Mouse (Mus musculus) cerebellum, adult 9-10 months (tissue): ENCODE data around the gene Gm12248.

ENCODE experiments used
- DNase-seq: peaks from one replicate; pipeline ENCODE4 v3.0.0; 2022

Gene Gm12248

DNA sequence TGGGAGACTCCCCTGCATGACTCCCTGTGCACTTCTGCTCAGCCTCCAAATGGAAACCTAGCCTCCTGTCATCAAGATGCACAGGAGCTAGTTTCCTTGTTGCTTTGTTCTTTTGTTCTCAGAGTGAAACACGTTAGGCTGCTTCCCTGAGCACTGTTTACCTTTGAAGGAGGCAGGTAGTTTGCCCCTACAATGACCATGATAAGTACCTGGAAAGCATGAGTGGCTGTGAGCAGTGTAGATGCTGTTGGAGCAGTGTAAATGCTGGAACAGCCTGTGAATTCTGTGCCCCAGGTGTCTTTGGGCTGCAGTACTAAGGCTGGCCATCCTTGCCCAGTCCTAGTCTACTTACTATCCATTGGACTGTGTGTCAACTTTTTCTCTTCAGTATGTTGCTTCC is 66.1 kb downstream of the Gm12248 start:
- DNase-seq, result no peak

DNA sequence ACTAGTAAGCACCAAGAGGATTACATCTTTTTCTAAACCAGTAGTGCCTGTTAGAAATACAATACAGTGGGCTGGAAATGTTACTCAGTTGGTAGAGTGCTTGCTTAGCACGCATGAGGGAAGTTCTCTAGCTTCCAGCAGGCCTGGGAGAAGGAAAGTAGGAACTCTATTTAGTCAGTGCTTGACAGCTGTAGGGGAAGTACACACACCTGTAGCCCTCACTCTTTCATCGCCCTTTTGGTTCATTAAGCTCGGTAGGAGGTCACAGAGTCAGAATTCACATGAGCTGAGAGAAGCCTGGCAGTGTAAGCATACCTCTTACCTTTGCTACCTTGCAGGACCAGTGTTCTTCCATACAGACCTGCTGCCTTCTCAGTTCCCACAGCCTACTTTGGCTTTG is 66.6 kb downstream of the Gm12248 start:
- no peak for DNase-seq

DNA sequence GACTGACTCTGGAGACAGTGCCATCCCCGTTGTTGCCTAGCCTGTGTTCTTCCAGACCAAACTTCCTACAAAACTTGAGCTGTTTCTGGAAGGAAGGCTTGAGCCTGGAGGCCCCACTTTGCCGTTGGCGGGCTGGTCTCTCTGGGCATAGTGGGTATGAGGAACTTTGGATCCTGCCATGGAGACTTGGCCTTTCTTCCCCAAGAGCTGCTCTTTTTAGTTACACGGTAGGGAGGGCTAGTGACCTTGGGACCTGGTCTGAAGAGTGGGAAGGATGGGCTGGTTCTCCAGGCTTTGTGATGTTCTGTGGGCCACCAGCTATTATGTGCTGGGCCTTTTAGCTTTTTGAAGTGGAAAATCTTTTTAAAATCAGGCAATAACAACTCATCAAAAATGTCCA is 67.1 kb downstream of the Gm12248 start:
- DNase-seq, result no peak

DNA sequence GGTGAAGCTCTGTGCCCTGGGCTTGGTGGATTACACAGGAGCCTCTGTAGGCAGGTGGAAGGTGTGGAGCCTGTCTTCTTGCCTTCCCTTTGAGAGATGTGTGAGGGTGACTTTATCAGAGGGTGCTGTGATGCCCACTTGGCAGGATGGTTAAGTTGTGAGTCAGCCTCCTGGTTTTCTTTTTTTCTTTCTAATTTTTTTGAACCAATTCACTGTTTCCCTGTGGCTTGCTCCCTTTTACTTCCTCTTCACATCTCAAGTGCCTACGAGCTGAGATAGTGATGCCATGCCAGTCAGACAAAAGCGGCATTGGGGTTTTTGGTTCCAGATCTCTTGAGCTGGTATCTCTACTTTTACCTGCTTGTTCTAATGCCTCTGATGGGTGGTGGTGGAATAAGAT is 68.3 kb downstream of the Gm12248 start:
- no peak for DNase-seq

DNA sequence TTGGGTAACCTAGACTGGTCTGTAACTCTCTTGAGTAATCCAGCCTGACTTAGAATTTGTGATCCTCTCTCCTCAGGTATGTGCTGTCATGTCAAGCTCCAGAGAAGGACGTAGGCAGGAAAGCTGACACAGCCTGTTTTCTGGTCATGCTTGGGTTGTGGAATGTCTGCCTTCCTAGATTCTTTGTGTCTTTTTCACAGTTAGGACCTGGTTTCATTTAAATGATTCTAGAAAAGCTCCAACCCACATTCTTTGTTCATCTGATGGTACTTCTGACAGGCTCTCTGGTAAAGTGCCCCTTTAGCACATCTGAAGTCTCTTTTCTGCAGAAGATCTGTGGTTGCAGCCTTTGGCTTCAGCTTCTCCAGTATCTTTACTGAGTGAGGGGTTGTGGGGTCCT is 68.7 kb downstream of the Gm12248 start:
- DNase-seq, result no peak

DNA sequence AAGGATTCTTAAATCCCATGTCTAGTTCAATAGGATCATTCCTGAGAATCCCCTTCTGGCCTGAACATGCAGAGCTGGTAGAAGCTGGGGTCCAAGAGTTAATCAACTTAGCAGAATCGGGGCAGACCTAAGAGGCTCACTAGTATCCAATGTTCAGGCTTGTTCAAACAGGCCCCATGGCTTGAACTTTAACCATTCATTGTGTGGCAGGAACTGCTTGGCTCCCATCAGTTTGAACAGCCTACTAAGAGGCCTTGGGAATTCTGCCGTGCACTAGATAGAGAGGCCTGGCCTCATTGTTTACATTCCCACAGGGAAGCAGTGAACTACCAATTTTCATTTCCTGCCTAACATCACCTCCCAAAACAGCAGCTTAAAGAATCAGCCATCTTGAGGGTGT is 71.3 kb downstream of the Gm12248 start:
- DNase-seq, result no peak

DNA sequence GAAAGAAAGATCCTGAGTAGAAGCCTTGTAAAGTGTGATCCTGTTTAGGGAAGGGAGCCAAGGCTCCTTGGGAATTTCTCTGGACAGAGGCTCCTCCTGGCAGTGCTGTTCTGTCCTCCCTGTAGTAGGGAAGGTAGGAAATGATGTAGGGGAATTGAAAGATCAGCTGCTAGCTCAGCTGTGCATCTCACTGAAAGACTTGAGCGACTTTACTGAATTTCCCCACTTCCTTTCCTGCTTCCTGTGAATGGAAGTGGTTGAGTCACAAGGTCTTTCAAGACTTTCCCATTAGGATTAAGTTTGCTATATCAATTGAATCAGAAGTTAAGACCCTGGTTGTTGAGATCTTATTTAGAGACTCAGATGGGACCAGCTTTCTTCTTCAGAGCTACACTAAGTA is 71.8 kb downstream of the Gm12248 start:
- no peak for DNase-seq

DNA sequence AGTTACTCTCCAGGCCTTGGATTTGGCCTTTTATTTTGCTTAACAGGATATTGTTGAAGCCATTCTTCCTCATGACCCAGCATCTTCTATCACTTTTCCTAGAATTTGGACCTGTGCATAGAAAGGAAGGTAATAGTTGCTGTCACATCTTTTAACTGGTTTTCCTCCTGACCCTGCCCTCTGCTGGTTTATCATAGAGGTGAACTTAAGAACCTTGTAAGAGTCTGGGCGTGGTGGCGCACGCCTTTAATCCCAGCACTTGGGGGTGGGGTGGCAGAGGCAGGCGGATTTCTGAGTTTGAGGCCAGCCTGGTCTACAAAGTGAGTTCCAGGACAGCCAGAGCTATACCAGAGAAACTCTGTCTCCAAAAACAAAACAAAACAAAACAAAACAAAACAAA is 74.2 kb downstream of the Gm12248 start:
- no peak for DNase-seq

DNA sequence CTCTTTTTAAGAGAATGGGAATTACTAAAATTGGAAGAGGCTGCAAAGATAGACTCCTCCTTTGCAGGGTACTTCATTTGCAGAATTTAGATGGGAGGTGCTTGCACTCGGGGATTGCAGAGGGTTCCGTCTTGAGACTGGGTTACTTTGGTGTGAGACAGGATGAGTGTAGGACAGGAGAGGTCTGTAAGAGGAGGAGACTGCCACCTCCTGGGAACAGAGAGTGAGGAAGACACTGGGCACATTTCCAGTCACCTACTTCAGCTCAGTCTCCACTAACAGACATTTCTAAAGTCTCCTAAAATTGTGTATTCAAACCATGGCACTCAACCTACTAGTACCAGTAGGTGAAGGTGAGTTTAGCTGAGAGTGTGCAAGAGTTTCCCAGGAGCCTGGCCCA is 74.6 kb downstream of the Gm12248 start:
- no peak for DNase-seq

DNA sequence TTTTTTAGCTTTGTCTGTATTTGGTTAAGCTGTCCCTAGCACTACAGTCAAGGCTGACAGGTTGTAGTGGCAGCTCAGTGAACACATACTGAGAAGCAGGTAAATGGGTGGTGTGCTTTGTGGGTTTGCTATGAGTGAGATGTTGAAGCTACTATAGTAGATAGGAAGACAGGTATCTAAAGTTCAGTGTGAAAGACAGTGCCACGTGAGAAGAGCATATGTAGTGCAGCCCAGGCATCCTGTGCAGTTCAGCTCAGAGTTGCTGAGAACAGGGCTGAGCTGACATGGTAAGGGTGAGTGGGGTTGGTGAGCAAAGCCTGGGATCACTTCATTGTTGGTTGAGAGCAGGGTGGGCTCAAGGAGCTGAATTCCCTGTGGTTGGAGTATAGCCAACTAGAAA is 75.5 kb downstream of the Gm12248 start:
- DNase-seq, result no peak

DNA sequence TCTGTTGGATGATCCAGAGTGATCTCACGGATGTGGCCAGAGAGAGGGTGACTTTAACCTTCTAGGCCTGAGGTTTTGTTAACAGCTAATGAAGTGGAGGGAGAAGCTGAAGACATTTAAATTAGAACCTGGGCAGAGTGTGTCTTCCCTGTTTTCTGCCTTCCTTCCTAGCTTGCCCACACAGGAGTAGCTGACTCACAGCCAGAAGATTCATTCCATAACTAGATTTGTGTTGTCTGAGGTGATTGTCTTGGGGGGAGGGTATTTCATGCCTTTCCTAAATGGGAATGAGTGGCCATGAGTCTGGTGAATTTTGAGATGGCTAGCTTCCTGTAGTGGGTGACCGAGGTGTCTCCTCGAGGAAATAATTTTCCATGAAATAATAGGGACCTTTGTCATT is 76.6 kb downstream of the Gm12248 start:
- no peak for DNase-seq

DNA sequence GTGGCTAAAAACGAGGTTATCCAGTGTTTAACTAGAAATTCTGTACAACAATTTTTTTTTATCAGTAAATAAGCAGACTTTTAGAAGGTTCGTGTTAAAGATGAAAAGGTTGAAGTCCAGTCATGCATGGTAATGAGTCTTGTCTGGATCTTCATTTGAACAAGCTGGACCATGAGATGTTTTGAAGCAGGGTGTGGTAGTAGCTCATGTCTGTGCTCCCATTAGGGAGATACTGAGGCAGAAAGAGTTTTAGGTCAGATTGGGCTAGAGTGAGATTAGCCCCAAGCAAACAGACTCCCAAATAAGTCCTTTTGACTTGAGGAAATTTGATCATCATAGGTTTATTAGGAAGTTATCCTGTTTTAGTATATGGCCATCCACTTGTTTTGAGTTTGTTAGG is 77.6 kb downstream of the Gm12248 start:
- DNase-seq, result no peak

DNA sequence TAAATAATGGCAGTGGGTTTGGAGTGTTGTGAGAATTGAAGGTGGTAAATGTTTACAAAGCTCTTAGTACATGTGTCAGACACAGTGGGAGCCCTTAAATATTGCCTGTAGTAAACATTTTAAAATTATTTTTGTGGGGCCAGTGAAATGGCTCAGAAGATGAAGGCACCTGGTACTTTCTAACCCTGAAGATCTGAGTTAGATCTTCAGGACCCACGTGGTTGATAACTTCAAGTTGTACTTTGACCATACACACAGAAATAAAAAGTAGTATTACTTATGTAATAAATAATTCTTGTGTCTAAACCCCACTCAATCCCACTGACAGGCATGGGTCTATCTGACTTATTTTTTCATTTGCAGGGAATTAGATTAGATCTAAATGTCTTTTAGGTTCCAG is 78.3 kb downstream of the Gm12248 start:
- no peak for DNase-seq
